Mouse (Mus musculus): ENCODE data around the gene Epha10. TPM values are rescaled to one million over a fixed set of nuclear protein-coding genes. Genes with fewer than 3 reads are reported as not detected.

The Epha10 gene
- total and polyA plus RNA-seq, 2 experiments from 2014 or later = not detected

GRCm38 (mm10) chr4:124849631-124850260, 31.0 kb upstream of the Epha10 start:
- no peak; the same call in 1 of the 2 replicates for ATAC-seq (ENCODE audit: insufficient read depth, low read depth)
- Histone ChIP-seq H3K36me3 (replicated peaks; ENCODE audit: control insufficient read depth, insufficient read depth, low read length) (peaks cover 23% of the 10 kb centered on the region), H3K4me1 (ENCODE audit: control insufficient read depth, insufficient read depth) (peaks cover 15% of the 10 kb centered on the region), H3K27me3 (ENCODE audit: control insufficient read depth, insufficient read depth, low read length) (no peaks in the 10 kb centered on the region), H3K9ac (replicated peaks; ENCODE audit: low read depth, low read length) (peak overlapping the region; percentile 86), H3K4me2 (ENCODE audit: low read depth, low read length) (peak overlapping the region; percentile 71), H3K27ac (ENCODE audit: low read depth) (peak overlapping the region; percentile 90), H3K9me3 (replicated peaks; ENCODE audit: control insufficient read depth, low read length) (no peaks in the 10 kb centered on the region), H3K4me3 (ENCODE audit: low read depth, low read length) (peak overlapping the region; percentile 91)
- 0% methylated on average over 24 of the region's 24 CpGs for WGBS
- TF ChIP-seq CTCF (IDR thresholded peaks at IDR 0.05; ENCODE audit: low read depth) (no peak), EP300 (IDR thresholded peaks at IDR 0.05; ENCODE audit: low read depth) (no peak)
- DNase-seq (ENCODE audit: low spot score) = peak; percentile 55

GRCm38 (mm10) chr4:124850261-124850913, 30.3 kb upstream of the Epha10 start, which contains the start of gene Yrdc:
Yrdc (plus strand) TSS chr4:124850679.
- Histone ChIP-seq H3K27me3 (ENCODE audit: control insufficient read depth, insufficient read depth, low read length) (no peaks in the 10 kb centered on the region), H3K4me1 (ENCODE audit: control insufficient read depth, insufficient read depth) (peaks cover 15% of the 10 kb centered on the region), H3K9me3 (replicated peaks; ENCODE audit: control insufficient read depth, low read length) (no peaks in the 10 kb centered on the region), H3K9ac (replicated peaks; ENCODE audit: low read depth, low read length) (peak within 1 kb of the TSS; percentile 86), H3K27ac (ENCODE audit: low read depth) (peak within 1 kb of the TSS; percentile 90), H3K4me2 (ENCODE audit: low read depth, low read length) (peak within 1 kb of the TSS; percentile 71), H3K4me3 (ENCODE audit: low read depth, low read length) (peak within 1 kb of the TSS; percentile 91), H3K36me3 (replicated peaks; ENCODE audit: control insufficient read depth, insufficient read depth, low read length) (peaks cover 21% of the 10 kb centered on the region)
- WGBS = under 1% methylated on average over 83 of the region's 90 CpGs
- ATAC-seq (ENCODE audit: insufficient read depth, low read depth) = peak; percentile 94
- no peak for TF ChIP-seq EP300 (IDR thresholded peaks at IDR 0.05; ENCODE audit: low read depth)
- TF ChIP-seq CTCF (IDR thresholded peaks at IDR 0.05; ENCODE audit: low read depth) = peak; percentile 4; the same call in 1 of the 2 replicates
- peak; percentile 93 for DNase-seq (ENCODE audit: low spot score)

GRCm38 (mm10) chr4:124850933-124851658, 29.6 kb upstream of the Epha10 start, which contains the start of gene 1110065P20Rik:
1110065P20Rik (minus strand) TSS chr4:124851196.
- Histone ChIP-seq H3K4me3 (ENCODE audit: low read depth, low read length) (peak within 1 kb of the TSS; percentile 91), H3K27me3 (ENCODE audit: control insufficient read depth, insufficient read depth, low read length) (no peaks in the 10 kb centered on the region), H3K4me2 (ENCODE audit: low read depth, low read length) (peak within 1 kb of the TSS; percentile 71), H3K4me1 (ENCODE audit: control insufficient read depth, insufficient read depth) (peaks cover 15% of the 10 kb centered on the region), H3K27ac (ENCODE audit: low read depth) (peak within 1 kb of the TSS; percentile 90), H3K9me3 (replicated peaks; ENCODE audit: control insufficient read depth, low read length) (no peaks in the 10 kb centered on the region), H3K9ac (replicated peaks; ENCODE audit: low read depth, low read length) (peak within 1 kb of the TSS; percentile 86), H3K36me3 (replicated peaks; ENCODE audit: control insufficient read depth, insufficient read depth, low read length) (peaks cover 28% of the 10 kb centered on the region)
- under 1% methylated on average over 73 of the region's 75 CpGs for WGBS
- peak; percentile 60 for DNase-seq (ENCODE audit: low spot score)
- TF ChIP-seq EP300 (IDR thresholded peaks at IDR 0.05; ENCODE audit: low read depth) (no peak), CTCF (IDR thresholded peaks at IDR 0.05; ENCODE audit: low read depth) (no peak)
- peak; percentile 59 for ATAC-seq (ENCODE audit: insufficient read depth, low read depth)

- no peaks in the 10 kb centered on the region for H3K9me3 ChIP-seq (replicated peaks; ENCODE audit: control insufficient read depth, low read length)
- WGBS = 92% methylated on average over 8 of the region's 8 CpGs
- H3K4me2 ChIP-seq (ENCODE audit: low read depth, low read length) = no peak overlapping the region
- no peak overlapping the region for H3K9ac ChIP-seq (replicated peaks; ENCODE audit: low read depth, low read length)
- H3K27ac ChIP-seq (ENCODE audit: low read depth) = no peak overlapping the region
- ATAC-seq (ENCODE audit: insufficient read depth, low read depth) (no peak), DNase-seq (ENCODE audit: low spot score) (no peak)
- peaks cover 8% of the 10 kb centered on the region for H3K4me1 ChIP-seq (ENCODE audit: control insufficient read depth, insufficient read depth)
- TF ChIP-seq CTCF (IDR thresholded peaks at IDR 0.05; ENCODE audit: low read depth) (no peak), EP300 (IDR thresholded peaks at IDR 0.05; ENCODE audit: low read depth) (no peak)
- peaks cover 38% of the 10 kb centered on the region for H3K36me3 ChIP-seq (replicated peaks; ENCODE audit: control insufficient read depth, insufficient read depth, low read length)
- no peak overlapping the region for H3K4me3 ChIP-seq (ENCODE audit: low read depth, low read length)
- peaks cover 9% of the 10 kb centered on the region for H3K27me3 ChIP-seq (ENCODE audit: control insufficient read depth, insufficient read depth, low read length)
These were observed 24.4 kb upstream of the Epha10 start for GRCm38 (mm10) chr4:124856294-124856693.

- Histone ChIP-seq H3K9ac (replicated peaks; ENCODE audit: low read depth, low read length) (no peak overlapping the region), H3K4me1 (ENCODE audit: control insufficient read depth, insufficient read depth) (0 out of 2 replicates have a peak, but pooled peaks cover 6% of the 10 kb centered on the region), H3K36me3 (replicated peaks; ENCODE audit: control insufficient read depth, insufficient read depth, low read length) (peaks cover 34% of the 10 kb centered on the region), H3K9me3 (replicated peaks; ENCODE audit: control insufficient read depth, low read length) (no peaks in the 10 kb centered on the region), H3K27me3 (ENCODE audit: control insufficient read depth, insufficient read depth, low read length) (peaks cover 28% of the 10 kb centered on the region), H3K4me2 (ENCODE audit: low read depth, low read length) (no peak overlapping the region), H3K4me3 (ENCODE audit: low read depth, low read length) (no peak overlapping the region), H3K27ac (ENCODE audit: low read depth) (no peak overlapping the region)
- 47% methylated on average over 5 of the region's 5 CpGs for WGBS
- ATAC-seq (ENCODE audit: insufficient read depth, low read depth) (no peak), DNase-seq (ENCODE audit: low spot score) (no peak)
- TF ChIP-seq EP300 (IDR thresholded peaks at IDR 0.05; ENCODE audit: low read depth) (no peak), CTCF (IDR thresholded peaks at IDR 0.05; ENCODE audit: low read depth) (no peak)
These were observed 22.3 kb upstream of the Epha10 start for GRCm38 (mm10) chr4:124858370-124858769.
